Mouse (Mus musculus) liver, embryonic 14.5 days (tissue): ENCODE results near the gene Usp45.

Experiments used
- CTCF ChIP-seq: IDR thresholded peaks from 2 replicates; pipeline ENCODE4 v1.5.1; 2016; ENCODE audit warnings: antibody characterized with exemption, low read depth, control low read depth
- EP300 ChIP-seq: IDR thresholded peaks from 2 replicates; pipeline ENCODE4 v1.6.1; 2016; ENCODE audit warnings: antibody characterized with exemption, low read depth

- TF ChIP-seq CTCF: peak; percentile 98
- TF ChIP-seq EP300: no peak
These were observed at the start of gene Usp45, which contains the start of gene Tstd3 for GRCm38 (mm10) chr4:21766863-21767304.
